Mouse (Mus musculus) adrenal gland, postnatal 36 days (tissue): ENCODE results near the gene Zfp512. TPM values are rescaled to one million over a fixed set of nuclear protein-coding genes. Genes with fewer than 3 reads are reported as not detected.
"Not testable (repeated sequence)": the region's sequence is repeated elsewhere in the genome, so short reads cannot be mapped to it uniquely, and the experiment has no call there.

Experiments
- DNase-seq, 2 experiments: peaks; one replicate each; pipeline ENCODE4 v3.0.0; 2021; ENCODE audit warnings: mixed read lengths in 1 of 2
- long read RNA-seq, 2 experiments: library from polyadenylated mRNA; stranded (forward); transcript quantifications; one replicate each; pipeline ENCODE4 v2.0.0; 2021; ENCODE audit warnings: borderline sequencing depth in 2 of 2
- total RNA-seq, 2 experiments: library from RNA; stranded (reverse); gene quantifications; 2 replicates each; pipeline ENCODE4 v1.2.3; 2021

Gene Zfp512
- total RNA-seq, result 10 to 100 TPM; 20.0 to 20.6 TPM
- long read RNA-seq, experiment 1, transcript Zfp512-201 (14 exons, 3,299 nt), result major isoform, 9 of 27 reads
- long read RNA-seq, experiment 1, partial matches to known transcripts, result 8 of 27 reads
- long read RNA-seq, experiment 1, other reads (novel, unspliced or antisense), result 9 of 27 reads
- long read RNA-seq, experiment 2, partial matches to known transcripts, result 2 of 8 reads
- long read RNA-seq, experiment 2, other reads (novel, unspliced or antisense), result 3 of 8 reads

DNA sequence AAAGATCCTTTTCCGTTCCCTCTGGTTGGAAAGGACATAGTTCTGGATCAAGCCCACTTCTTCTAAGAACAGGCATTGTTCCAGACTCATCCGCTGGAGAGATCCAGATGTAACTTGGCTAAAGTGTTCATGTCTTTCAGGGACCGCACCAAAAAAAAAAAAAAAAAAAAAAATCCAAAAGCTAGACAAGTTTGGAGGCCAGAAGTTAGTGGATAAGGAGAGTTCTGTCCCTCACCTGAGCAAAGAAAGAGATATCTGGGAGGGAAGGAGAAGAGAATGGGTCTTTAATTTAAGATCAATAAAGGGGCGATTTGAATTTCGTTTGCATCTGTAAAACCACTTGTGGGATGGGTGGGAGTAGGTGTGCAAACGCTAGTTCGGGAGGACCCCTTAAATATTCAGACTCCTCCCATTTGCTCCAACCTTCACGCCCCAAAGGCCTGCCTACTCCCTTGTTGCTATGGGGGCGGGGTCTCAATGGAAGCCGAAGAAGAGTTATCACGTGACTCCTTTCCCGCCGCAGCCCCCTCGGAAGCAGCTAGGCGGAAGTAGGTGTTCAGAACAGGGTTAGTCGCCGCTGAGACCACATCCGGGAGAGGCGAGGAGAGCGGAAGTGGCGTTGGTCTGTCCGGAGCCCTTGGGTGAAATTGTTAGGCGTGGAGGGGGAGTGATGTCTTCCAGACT lies at the start of gene Zfp512:
Gene Zfp512 (plus strand): TSS at position 554 of the 684 bp plus-strand sequence.
- DNase-seq, result peak; percentile 94 to 96

DNA sequence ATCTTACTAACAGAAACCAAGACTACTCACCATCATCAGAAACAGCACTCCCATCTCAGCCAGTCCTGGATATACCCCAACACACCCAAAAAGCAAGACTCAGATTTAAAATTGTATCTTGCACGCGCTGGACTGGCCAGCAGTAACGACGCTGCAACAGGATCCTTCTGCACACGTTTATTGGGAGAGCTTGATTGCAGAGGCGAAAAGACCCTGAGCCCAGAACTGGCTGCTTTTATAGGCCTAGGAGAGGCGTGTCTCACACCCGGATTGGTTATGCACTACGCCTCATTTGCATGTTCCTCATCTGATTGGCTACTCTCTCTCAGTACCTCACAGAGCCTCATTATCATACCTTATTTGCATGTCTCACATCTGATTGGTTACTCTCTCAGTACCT lies 17.5 kb upstream of the Zfp512 start:
- DNase-seq, result not testable (repeated sequence)

DNA sequence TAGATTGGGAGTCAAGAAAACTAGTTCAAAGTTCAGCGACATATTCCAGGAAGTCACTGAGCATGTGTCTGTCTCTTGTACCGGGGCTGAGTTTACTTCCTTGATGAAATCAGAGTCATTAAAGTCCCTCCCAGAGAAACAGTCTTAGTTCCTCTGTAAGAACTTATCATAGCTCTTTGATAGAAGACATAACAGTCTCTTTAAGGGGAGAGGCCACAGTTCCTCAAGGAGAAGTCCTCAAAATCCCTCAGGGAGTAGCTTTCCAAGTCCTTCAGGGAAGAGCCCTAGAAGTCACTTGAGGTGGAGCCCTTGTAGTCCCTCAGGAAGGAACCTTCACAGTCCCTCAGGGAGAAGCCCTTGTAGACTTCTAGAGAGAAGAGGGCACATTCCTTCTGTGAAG lies 895 bp upstream of the Zfp512 start:
- DNase-seq, result no peak

DNA sequence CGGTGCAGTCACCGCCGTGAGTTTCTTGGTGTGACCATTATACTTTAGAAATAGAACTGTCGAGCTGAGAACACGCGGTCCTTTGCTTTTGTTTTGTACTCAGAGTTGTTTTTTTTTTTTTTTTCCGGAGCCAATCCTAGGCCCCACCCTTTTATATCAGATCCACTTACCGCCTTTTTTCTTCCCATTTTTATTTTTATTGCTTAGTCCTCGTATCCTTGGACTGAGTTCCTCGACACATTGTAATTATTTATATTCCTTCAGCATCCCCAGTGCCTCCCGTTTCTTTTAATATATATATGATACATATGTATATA lies 289 bp downstream of the Zfp512 start:
- DNase-seq, result no peak

DNA sequence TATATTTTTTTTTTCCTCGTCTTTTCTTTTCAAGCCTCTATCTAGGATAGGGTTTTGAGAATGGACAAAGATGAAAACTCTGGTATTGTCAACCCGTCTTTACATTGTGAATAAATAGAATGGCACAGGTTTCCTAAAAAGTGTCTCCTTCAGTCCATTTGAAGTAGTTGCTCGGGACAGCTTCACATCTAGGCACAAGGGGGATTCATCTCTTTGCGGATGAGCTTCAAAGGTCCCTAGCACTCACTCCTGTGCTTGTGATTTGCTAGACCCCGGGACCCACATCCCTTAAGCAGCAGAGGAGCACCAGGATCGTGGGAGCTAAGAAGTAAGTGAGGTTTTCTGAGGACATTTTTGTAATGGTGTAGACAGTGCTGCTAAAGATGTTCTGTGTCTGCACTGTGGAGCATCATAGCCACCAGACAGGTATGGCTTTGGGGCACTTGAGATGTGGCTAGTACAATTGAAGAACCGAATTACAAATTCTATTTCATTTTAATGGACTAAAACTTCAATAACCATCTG lies 717 bp downstream of the Zfp512 start:
- DNase-seq, result no peak

DNA sequence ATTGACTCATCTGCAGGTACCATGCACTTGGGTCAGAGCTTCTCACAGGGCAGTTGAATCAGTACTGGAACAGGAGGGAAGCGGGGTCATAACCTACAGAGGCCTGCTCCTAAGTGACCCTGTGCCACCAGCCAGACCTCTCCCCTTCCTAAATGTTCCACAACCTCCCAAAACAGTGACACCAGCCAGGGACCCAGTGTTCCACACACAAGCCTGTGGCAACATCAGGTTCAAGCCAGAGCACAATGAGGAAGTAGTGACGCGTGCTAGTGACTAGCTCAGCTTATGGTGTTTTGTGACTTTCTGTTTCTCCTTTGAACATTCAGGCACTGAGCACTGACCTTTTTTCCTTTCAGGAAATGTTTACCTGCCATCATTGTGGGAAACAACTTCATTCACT lies 15.6 kb downstream of the Zfp512 start:
- DNase-seq, result no peak

DNA sequence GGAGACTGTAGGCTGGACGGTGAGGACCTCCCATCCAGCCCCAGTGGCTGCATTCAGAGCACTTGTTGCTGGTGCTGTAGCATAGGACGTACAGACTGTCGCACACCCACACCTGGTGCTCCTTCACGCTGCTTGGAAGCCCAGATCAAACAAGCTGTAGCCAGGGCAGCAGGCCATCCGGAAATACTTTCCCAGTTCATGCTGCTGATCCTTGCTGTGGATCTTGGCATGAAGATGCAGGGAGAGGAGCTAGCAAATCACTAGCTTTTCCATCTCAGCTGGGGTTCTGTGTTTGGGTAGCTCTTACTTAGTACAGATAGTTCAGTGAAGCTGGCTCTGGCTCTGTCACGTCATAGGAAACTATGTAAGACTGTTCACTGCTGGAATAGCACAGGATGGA lies 17.5 kb downstream of the Zfp512 start:
- DNase-seq, result no peak

DNA sequence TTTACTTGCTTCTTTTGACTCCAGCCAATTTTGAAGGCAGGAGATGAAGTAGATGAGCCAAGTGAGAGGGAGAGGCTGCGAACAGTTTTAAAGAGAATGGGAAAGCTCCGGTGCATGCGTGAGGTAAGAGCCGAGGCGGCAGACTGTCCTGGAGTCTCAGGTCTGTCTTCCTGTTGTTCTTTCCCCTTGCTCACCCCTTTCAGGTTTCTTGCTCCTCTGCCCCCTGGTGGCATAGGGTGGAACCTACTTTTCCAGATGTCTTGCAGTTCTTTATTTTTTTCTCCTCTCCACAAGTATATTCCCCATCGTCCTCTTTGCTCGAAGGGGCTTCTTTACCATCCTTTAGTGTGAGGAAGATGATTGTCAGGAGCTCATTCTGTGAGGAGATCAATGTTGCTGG lies 18.1 kb downstream of the Zfp512 start:
- peak; percentile 52 to 67 for DNase-seq

DNA sequence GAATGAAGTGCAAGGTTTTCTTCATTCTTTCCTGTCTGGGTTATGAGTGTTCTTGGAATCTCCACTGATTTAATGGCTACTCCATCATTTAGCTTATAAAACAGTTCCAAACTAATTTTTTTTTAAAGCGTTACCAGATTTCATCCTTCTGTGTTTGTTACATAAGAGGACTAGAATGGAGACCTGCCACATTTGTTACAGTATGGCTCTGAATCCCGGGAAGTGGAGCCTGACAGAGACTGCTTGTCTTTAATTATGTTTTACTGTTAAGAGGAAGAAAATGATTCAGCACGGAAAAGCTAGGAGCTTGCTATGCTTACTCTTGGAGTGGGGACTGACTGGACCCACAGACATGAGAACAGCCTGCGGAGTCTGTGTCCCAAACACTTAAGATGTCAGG lies 28.3 kb downstream of the Zfp512 start:
- no peak for DNase-seq

DNA sequence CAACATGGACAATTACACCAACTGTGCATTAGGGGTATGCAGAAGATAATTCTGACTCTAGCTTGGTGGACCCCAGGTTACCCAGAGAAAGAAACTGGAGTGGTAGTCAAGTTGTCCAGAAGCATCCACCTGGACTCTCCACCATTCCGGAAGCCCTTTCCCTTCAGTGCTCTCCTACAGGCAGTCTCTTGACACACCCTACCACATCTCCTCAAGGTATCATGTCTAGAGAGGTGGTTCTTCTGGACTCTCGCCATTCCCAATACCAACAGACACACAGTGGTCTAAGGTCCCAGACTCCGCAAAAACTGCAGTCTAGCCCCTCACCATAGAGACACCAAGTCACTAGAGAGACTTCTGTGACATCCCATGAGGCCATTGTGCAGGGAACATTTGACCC lies 33.2 kb downstream of the Zfp512 start, which contains the start of gene 4930548H24Rik:
Gene 4930548H24Rik (plus strand): TSS at position 301 of the 400 bp plus-strand sequence.
- DNase-seq, result no peak

DNA sequence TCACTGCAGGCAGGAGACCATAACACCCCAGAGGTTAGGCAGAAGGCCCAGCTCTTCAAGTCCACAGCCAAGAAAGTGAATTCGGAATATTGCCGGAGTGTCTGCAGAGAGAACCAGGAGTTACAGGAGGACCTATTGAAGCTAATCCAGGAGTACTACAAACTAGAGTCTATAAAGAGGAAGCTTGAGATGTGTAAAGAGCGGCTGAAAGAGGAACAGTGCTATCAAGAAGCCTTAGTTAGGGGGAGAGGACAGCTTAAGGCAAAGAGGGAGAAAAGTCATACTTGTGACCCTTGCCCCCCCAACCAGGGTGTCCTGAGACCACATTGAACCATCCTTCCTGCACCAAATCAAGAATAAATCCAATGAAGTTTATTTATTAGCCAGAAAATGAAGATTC lies 35.7 kb downstream of the Zfp512 start:
- DNase-seq, result no peak

DNA sequence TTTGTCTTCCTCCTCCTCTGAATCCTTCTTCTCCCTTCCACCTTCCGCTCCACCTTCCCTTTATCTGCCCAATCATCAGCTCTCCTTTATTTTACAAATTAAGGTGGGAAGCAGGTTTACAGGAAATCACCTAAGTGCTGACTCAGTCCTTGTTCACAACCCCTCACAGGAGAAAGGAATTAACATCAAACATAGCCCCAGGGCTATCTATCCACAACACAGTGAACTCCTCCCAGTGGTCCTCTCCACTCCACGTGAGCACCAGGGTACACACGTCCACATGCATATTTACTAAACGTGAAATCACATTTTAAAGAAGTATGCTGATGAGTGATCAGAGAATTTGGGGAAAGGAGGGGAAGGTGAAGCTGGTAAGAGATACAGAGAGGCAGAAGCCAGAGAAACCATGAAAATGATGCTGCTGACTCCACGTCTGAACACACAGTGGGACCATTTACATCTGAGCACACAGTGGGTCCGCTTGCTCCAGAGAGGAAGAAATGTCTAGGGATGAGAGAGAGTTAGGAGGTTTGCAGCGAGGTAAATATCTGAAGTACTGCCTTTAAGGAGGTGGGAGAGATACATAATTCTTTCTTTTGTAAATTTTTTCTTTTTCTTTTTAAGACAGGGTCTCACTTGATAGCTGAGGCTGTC lies 37.0 kb downstream of the Zfp512 start:
- DNase-seq, result no peak

DNA sequence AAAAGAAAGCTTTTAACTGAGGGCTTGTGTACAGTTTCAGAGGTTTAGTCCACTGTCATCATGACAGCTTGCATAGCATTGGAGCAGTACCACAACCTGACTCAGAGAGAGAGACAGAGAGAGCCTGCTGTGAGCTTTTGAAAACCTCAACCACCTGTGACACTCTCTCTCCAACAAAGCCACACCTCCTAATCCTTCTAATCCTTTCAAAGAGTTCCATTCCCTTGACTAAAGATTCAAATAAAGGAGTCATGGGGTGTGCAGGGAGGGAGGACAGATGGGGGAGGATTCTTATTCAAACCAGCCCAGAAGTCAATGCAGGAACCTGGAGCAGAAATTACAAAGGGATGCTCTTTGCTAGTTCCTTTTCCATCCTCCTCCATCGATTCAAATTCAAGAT lies 39.8 kb downstream of the Zfp512 start:
- DNase-seq, result no peak

DNA sequence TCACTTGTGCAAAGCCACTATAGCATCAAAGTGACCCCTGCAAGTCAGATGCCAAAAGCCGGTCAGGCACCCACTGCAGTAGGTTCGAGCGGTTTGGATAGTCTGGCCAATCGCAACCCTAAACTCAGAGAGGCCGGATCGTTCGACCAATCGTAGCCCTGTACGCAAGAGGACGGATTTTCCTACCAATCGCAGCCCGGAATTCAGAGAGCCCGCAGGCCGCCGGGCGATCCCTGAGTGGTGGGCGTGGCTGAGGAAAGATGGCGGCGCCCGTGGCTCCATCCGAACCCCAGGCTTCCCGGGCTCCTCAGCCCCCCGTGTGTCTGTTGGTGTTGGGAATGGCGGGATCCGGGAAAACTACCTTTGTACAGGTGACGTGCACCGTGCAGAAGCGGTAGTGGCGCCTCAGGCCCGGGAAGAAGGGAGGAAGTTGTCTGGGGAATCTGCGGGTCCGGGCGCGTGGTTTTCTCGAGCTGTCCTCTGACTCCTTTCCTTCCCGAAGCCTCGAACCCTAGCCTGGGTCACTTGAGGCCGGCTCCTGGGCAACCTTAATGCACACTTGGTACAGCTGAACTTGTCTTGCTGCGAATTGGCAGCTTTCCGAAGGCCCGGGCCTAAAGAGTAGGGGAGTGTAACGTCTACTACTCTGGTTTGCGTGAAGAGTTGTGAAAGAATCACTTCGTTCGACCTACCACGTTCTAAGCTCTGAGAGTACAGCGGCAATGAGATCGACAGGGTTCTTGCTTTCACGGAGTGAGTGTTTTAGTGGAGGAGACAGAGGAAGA lies 42.5 kb downstream of the Zfp512 start, which contains the start of gene Gpn1:
Gene Gpn1 (plus strand): TSS at position 229 of the 785 bp plus-strand sequence.
- DNase-seq, result peak; percentile 94 to 95

DNA sequence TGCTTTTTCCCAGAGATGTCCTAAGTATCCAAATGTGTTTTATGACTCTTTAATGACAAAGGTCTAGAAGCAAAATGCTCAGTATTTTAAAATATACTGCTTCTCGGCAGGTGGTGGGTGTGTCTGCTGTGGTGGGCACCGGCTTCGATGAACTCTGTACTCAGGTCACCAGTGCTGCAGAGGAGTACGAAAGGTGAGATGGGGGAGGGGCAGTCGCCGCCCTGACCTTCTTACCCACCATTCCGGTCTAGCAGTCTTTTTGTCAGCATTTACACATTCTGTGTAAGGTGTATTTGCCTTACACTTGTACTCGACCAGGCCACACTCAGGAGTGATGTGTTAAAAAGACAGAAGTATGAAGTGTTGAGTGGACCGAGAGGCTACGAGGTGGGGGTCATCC lies 52.6 kb downstream of the Zfp512 start:
- DNase-seq, result no peak

DNA sequence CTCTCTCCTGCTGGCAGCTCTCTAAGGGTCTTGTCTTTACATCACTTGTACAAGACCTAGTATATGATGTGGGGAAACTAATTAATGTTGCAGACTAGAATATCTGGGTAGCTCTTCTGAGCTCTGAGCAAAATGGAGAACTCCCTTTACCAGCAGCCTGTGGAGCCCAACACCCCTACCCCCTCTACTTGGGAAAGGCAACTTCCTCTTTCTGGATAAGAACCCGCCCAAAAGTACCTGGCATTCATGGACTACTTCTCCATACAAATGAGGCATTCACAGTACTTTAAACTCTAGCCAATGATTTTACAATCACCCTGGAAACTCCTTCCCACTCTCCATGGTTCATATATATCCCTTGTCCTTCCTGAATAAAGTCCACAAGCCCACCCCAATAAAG lies 60.2 kb downstream of the Zfp512 start:
- DNase-seq, result no peak

DNA sequence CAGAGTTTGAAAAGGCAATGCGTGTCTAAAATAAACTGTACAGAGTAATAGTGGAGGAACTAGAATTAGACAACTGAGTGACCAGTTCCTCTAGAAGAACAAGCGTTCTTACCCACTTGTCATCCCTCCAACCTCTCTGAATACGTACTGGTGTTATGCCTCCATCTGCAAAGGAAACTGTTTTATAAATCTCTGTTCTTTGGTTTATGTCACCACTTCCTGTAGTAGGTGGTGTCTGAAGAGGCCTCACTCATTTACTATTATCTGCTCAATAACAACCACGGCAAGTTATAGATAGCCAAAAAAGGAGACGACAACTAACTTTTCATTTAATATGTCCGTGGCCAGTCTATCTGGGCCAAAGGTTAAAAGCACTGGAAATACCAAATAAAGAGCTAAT lies 68.3 kb downstream of the Zfp512 start:
- no peak for DNase-seq

DNA sequence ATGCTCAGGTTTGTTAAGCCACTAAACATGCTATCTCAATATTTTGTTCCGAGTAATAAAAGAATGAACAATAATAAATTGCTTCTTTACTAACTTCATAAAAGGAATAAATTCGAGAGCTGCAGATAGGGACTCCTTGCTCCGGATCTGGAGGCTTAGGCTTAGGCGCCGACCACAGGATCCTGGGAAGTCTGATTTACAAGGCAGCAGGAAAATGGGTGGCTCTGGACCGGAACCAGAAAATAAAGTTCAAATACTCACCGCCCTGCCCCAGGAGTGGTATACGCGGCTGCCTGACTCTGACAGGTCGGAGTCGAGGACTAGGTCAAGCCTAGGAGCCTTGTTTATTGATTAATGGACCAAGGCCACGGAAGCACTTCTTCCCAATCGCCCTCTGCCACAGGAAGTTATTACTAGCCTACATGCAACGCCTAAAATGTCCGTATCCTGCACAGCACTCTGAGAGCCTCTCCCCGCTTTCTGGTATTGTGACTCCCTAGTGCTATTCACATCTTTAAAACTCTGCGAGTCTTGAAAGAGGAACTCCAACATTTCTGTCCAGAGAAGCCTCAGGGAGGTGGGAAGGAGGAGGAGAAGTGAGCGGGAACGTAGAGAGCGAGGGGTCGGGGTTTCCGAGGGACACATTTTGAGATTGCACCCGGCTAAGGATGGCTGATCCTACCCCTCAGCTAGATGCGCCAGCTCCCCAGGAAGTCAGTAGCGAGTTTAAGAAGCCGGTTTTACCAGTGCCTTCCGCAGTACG lies 74.3 kb downstream of the Zfp512 start, which contains the start of gene Slc4a1ap:
Gene Slc4a1ap (plus strand): TSS at position 642 of the 763 bp plus-strand sequence.
- DNase-seq, result peak; percentile 74 to 82

DNA sequence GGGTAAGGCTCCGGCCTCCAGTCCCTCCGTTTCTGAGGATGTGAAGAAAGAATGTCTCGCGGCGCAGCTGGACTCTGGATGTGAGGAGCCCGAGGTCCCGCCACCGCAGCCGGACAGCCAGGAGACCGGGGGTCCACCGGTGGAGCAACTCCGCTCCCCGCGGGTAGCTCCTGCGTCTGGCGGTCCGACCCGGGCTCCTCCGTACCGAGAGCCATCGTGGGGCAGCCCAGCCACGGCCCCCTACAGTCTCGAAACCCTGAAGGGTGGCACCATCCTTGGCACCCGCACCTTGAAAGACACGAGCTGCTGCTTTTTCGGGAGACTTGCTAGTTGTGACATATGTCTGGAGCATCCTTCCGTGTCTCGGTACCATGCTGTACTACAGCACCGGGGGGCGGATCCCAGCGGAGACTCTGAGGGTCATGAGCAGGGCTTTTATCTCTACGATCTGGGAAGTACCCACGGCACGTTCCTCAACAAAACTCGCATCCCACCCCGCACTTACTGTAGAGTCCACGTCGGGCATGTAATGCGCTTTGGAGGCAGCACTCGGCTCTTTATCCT lies 75.0 kb downstream of the Zfp512 start:
- DNase-seq, result peak in 1 of 2 experiments; percentile 2

DNA sequence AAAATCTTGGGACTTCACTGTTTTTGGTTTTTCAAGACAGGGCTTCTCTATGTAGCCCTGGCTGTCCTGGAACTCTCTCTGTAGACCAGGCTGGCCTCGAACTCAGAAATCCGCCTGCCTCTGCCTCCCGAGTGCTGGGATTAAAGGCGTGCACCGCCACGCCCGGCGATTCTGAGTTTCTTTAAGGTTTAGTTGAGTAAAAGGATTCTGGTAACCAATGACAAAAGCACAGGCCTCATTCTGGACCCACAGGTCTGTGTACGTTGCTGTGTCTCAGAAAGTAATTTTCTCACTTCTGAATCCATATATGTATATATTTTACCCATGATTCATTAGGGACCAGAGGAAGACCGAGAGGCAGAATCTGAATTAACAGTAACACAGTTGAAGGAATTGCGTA lies 75.5 kb downstream of the Zfp512 start, which contains the start of gene Supt7l:
Gene Supt7l (minus strand): TSS at position 101 of the 400 bp plus-strand sequence.
- DNase-seq, result not testable (repeated sequence)

DNA sequence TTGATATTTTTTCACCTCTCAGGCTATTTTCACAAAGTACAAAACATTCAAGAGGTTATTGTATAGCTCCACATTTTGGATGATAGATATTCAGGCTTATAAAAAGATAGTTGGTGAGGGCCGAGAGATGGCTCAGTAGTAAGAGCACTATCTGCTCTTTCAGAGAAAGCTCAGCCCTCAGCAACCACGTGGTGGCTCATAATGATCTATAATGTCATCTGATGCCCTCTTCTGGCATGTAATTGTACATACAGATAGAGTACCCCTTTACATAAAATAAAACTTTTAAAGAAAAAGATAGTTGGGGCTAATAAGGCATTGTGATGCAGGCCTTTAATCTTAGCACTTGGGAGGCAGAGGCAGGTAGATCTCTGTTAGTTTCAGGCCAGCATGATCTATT lies 76.3 kb downstream of the Zfp512 start:
- no peak for DNase-seq
